Mouse (Mus musculus) cerebellum, adult 2 months (tissue): ENCODE measurements at regions not wholly inside any gene's neighbourhood (a gene's known extent, or its start where the extent isn't known, plus 50 kb on each side); places are given as distances from the start of the nearest gene placed in this dataset.

Source experiments
- CTCF ChIP-seq: fragments of 200-500 bp; IDR thresholded peaks from 2 replicates; pipeline ENCODE4 v1.5.1; 2011; ENCODE audit warnings: low read depth, mild to moderate bottlenecking, control low read depth, low read length, moderate library complexity, borderline replicate concordance; ENCODE audit not compliant: insufficient read depth
- POLR2A ChIP-seq: fragments of 200-500 bp; IDR thresholded peaks from 2 replicates; pipeline ENCODE4 v1.6.1; 2011; ENCODE audit warnings: low read length, control low read depth, borderline replicate concordance; ENCODE audit not compliant: insufficient read depth

DNA sequence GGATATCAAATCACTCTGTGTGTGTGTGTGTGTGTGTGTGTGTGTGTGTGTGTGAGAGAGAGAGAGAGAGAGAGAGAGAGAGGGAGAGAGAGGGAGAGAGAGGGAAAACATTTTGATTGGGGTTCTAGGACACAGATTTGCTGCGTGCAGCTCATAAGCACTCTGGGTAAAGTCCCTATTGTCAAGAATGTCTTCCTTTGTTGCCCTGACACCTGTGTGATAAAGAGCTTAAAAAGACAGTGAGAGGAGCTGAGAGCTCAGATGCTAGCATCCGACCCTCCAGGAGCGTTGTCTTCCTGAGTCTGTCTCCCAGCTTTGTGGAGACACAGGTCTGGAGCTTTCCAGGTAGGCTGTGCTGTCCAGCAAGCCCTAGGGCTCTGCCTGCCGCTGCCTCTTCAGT lies 146.8 kb upstream of the Gm5148 start:
- TF ChIP-seq CTCF: no peak
- no peak for TF ChIP-seq POLR2A
